Mouse (Mus musculus): ENCODE results near the gene Ttc22.

Ttc22 gene

GRCm38 (mm10) chr4:106622030-106622493 lies at the start of gene Ttc22:
TSS of gene Ttc22 (plus strand) at chr4:106622432.
- no peak for DNase-seq (ENCODE audit: low spot score)

- no peak for DNase-seq (ENCODE audit: low spot score)
Observed at GRCm38 (mm10) chr4:106575022-106575421, 47.2 kb upstream of the Ttc22 start.

- no peak for DNase-seq (ENCODE audit: low spot score)
Observed at GRCm38 (mm10) chr4:106577511-106577910, 44.7 kb upstream of the Ttc22 start.

- no peak for DNase-seq (ENCODE audit: low spot score)
Observed at GRCm38 (mm10) chr4:106581176-106581864, 40.9 kb upstream of the Ttc22 start.

GRCm38 (mm10) chr4:106581865-106582204 lies 40.4 kb upstream of the Ttc22 start:
- DNase-seq (ENCODE audit: low spot score) = no peak

GRCm38 (mm10) chr4:106582428-106583153 lies 39.6 kb upstream of the Ttc22 start:
- DNase-seq (ENCODE audit: low spot score) = no peak

GRCm38 (mm10) chr4:106584665-106585064 lies 37.6 kb upstream of the Ttc22 start:
- DNase-seq (ENCODE audit: low spot score) = no peak

GRCm38 (mm10) chr4:106587075-106587474 lies 35.2 kb upstream of the Ttc22 start:
- DNase-seq (ENCODE audit: low spot score) = no peak

GRCm38 (mm10) chr4:106590142-106590541 lies 32.1 kb upstream of the Ttc22 start:
- DNase-seq (ENCODE audit: low spot score) = no peak

GRCm38 (mm10) chr4:106590871-106591270 lies 31.4 kb upstream of the Ttc22 start:
- no peak for DNase-seq (ENCODE audit: low spot score)

- DNase-seq (ENCODE audit: low spot score) = no peak
Observed at GRCm38 (mm10) chr4:106593636-106594035, 28.6 kb upstream of the Ttc22 start.

GRCm38 (mm10) chr4:106596200-106596599 lies 26.0 kb upstream of the Ttc22 start:
- DNase-seq (ENCODE audit: low spot score) = no peak

GRCm38 (mm10) chr4:106597055-106597454 lies 25.2 kb upstream of the Ttc22 start:
- no peak for DNase-seq (ENCODE audit: low spot score)

GRCm38 (mm10) chr4:106597741-106598140 lies 24.5 kb upstream of the Ttc22 start:
- DNase-seq (ENCODE audit: low spot score) = no peak

GRCm38 (mm10) chr4:106599415-106599814 lies 22.8 kb upstream of the Ttc22 start:
- DNase-seq (ENCODE audit: low spot score) = no peak

- DNase-seq (ENCODE audit: low spot score) = no peak
Observed at GRCm38 (mm10) chr4:106600770-106601169, 21.5 kb upstream of the Ttc22 start.

- no peak for DNase-seq (ENCODE audit: low spot score)
Observed at GRCm38 (mm10) chr4:106606639-106607554, 15.3 kb upstream of the Ttc22 start.

GRCm38 (mm10) chr4:106607905-106608304 lies 14.3 kb upstream of the Ttc22 start:
- DNase-seq (ENCODE audit: low spot score) = no peak

- DNase-seq (ENCODE audit: low spot score) = no peak
Observed at GRCm38 (mm10) chr4:106613105-106613504, 9.1 kb upstream of the Ttc22 start.

- DNase-seq (ENCODE audit: low spot score) = peak; percentile 31
Observed at GRCm38 (mm10) chr4:106613560-106613959, 8.7 kb upstream of the Ttc22 start.

GRCm38 (mm10) chr4:106614180-106614797 lies 7.9 kb upstream of the Ttc22 start:
- DNase-seq (ENCODE audit: low spot score) = peak; percentile 66

- no peak for DNase-seq (ENCODE audit: low spot score)
Observed at GRCm38 (mm10) chr4:106614881-106615280, 7.4 kb upstream of the Ttc22 start.

All from MN1 (cell line).